Mouse (Mus musculus) heart, adult 2 months (tissue): ENCODE data around the gene Jak3. TPM values are rescaled to one million over a fixed set of nuclear protein-coding genes. Genes with fewer than 3 reads are reported as not detected.
A peak's percentile ranks its signal among the peaks of the same experiment; 100 is the strongest.

Experiments
- DNase-seq, 2 experiments: peaks; one replicate each; pipeline ENCODE4 v3.0.0; 2021
- H3K27ac ChIP-seq: fragments of 200-600 bp; 2 replicates; pipeline ENCODE4 v1.8.1; 2022
- H3K27me3 ChIP-seq: fragments of 200-500 bp; 2 replicates; pipeline ENCODE4 v1.6.1; 2012; ENCODE audit warnings: mild to moderate bottlenecking, low read length, inconsistent platforms, mixed read lengths; ENCODE audit not compliant: control insufficient read depth, insufficient read depth
- H3K36me3 ChIP-seq: fragments of 200-500 bp; 2 replicates; pipeline ENCODE4 v1.6.1; 2012; ENCODE audit warnings: low read length, inconsistent platforms; ENCODE audit not compliant: control insufficient read depth, insufficient read depth
- H3K4me1 ChIP-seq: fragments of 200-500 bp; 2 replicates; pipeline ENCODE4 v1.6.1; 2011; ENCODE audit warnings: low read length; ENCODE audit not compliant: control insufficient read depth, insufficient read depth
- H3K4me3 ChIP-seq: fragments of 200-600 bp; 2 replicates; pipeline ENCODE4 v1.8.1; 2022
- H3K79me2 ChIP-seq: fragments of 200-500 bp; replicated peaks from 2 replicates; pipeline ENCODE4 v1.6.1; 2012; ENCODE audit warnings: mild to moderate bottlenecking, inconsistent platforms, low read length, moderate library complexity, mixed read lengths; ENCODE audit not compliant: control insufficient read depth, insufficient read depth
- H3K9ac ChIP-seq: fragments of 200-500 bp; 2 replicates; pipeline ENCODE4 v1.6.1; 2012; ENCODE audit warnings: low read depth, mild to moderate bottlenecking, control low read depth, inconsistent platforms, low read length, mixed read lengths
- CTCF ChIP-seq: fragments of 200-600 bp; IDR thresholded peaks from 2 replicates; pipeline ENCODE4 v1.8.1; 2022; ENCODE audit warnings: antibody characterized with exemption, mild to moderate bottlenecking, moderate library complexity
- EP300 ChIP-seq: fragments of 200-500 bp; IDR thresholded peaks from 2 replicates; pipeline ENCODE4 v1.6.1; 2011; ENCODE audit warnings: low read depth, low read length, control low read depth; ENCODE audit not compliant: insufficient read depth
- POLR2A ChIP-seq: fragments of 200-500 bp; IDR thresholded peaks from 2 replicates; pipeline ENCODE4 v1.6.1; 2011; ENCODE audit warnings: mild to moderate bottlenecking, low read depth, low read length, control low read depth; ENCODE audit not compliant: insufficient read depth
- WGBS: fragments of 180-500 bp; shearing (Covaris S2); methylation state at CpG from one replicate; pipeline ENCODE4 v1.1.7; 2018; 5-methylcytosine and 5-hydroxymethylcytosine counted together
- intact Hi-C: fragments of 180-260 bp; cut with DNase I; formaldehyde crosslinking; loops from one replicate; pipeline ENCODE4 v1.15.1; 2025
- polyA plus RNA-seq: library from polyadenylated mRNA; depleted of rRNA; stranded (reverse); fragments of >200 nt; gene quantifications from 2 replicates; pipeline ENCODE4 v1.2.3, GENCODE M21; 2012
- total RNA-seq, 2 experiments: library from RNA; stranded (reverse); gene quantifications; 2 replicates each; pipeline ENCODE4 v1.2.3; 2021

The Jak3 gene
- total and polyA plus RNA-seq, 3 experiments: 8.1 to 23.3 (median 8.6) TPM

DNA sequence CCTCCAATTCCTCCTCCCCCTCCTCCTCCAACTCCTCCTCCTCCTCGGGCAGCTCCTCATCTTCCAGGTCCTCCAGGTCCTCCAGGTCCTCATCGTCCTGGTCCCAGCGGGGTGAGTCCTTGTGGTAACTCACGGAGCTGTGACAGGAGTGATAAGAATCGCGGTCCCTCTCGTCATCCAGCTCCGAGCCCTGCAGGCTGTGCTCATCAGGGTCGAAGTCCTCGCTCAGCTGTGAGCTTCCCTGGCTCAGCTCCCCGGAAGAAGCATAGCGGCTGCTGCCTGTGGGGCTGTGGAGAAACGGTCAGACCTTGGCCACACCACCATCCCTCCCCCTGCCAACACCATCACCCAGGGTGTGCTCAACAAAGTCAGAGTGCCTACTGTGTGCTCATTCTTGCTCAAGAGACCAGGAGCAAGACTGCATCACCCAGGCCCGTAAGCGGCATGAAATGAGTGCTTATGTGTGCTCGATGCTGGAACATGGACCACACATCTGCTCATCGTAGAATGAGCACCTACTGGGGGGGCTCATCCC is 17.5 kb upstream of the Jak3 start:
- TF ChIP-seq POLR2A (no peak), CTCF (no peak), EP300 (no peak)
- WGBS: 24% methylated on average over 17 of the region's 17 CpGs
- H3K4me3 ChIP-seq: no peak overlapping the region
- no peaks in the 10 kb centered on the region for H3K36me3 ChIP-seq
- DNase-seq: no peak
- H3K27me3 ChIP-seq: peaks cover 2% of the 10 kb centered on the region
- no peak overlapping the region for H3K27ac ChIP-seq
- intact Hi-C loops: no loop called here
- H3K9ac ChIP-seq: no peak overlapping the region
- no peaks in the 10 kb centered on the region for H3K79me2 ChIP-seq
- no peaks in the 10 kb centered on the region for H3K4me1 ChIP-seq

DNA sequence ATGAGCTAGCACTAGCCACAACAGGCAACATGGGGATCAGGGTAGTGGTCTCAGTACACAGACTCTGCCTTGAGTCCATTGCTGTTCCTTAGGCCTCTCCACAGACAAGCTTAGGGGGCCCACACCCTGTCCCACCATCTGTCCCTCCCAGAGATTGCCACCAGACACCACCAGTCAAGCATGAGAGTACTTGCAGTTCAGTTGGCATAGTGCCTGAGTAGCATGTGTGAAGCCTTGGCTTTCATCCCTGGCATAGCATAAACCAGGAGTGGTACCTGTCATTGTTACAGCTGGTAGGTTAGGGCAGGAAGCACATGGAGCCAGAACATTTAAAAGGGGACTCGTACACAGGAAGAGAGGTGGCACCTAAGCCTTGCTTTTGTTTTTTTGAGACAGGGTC is 16.3 kb upstream of the Jak3 start:
- intact Hi-C loops: loop anchor here (1.0 to 5.0 kb wide), 4 partner anchors 47 to 219 kb away; partner anchors contain the start of gene Colgalt1
- H3K9ac ChIP-seq: no peak overlapping the region
- no peaks in the 10 kb centered on the region for H3K79me2 ChIP-seq
- H3K36me3 ChIP-seq: no peaks in the 10 kb centered on the region
- H3K27ac ChIP-seq: no peak overlapping the region
- DNase-seq: no peak
- WGBS: 41% methylated on average over 1 of the region's 1 CpGs
- no peak for TF ChIP-seq CTCF
- no peak overlapping the region for H3K4me3 ChIP-seq
- H3K27me3 ChIP-seq: peaks cover under 1% of the 10 kb centered on the region
- H3K4me1 ChIP-seq: no peaks in the 10 kb centered on the region

DNA sequence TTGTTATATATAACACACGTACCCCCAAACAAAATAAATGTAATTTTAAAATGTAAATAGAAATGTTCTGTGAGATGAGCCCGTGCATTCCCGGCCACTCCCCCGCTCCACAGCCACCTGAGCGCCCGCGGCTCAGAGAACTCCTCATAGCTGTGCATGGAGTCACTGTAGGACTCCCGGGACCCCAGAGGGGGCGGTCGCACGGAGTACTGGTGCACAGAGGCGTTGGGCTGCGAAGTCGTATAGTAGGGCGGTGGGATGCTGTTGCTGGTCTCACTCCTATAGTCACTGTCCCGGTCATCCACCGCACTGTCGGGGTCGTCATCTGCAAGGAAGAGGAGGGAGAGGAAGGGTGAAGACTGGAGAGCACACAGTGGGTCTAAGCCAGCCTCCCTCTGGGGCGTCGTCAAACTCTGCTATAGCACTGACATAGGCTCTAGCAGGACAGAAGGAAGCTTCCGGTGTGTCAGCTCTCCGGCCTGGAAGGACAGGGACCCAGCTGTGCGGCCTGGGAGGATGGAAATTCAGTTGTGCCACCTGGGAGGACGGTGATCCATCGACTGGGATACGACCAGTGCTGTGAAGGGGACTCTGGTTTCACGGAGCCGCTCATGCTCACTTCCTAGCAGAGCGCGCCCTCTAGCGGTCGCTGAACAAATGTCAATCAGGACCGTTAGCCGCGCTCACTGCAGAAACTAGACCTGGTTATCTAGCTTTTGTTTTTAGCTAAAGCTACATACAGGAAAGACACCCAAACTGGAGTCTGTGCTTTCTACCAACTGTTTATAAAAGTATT is 15.6 kb upstream of the Jak3 start:
- no peaks in the 10 kb centered on the region for H3K4me1 ChIP-seq
- H3K27me3 ChIP-seq: no peaks in the 10 kb centered on the region; the same call in 1 of the 2 replicates
- WGBS: 11% methylated on average over 36 of the region's 36 CpGs
- intact Hi-C loops: loop anchor here (1.0 to 5.0 kb wide), 4 partner anchors 48 to 220 kb away; partner anchors contain the start of gene Colgalt1
- no peaks in the 10 kb centered on the region for H3K36me3 ChIP-seq
- H3K79me2 ChIP-seq: no peaks in the 10 kb centered on the region
- peak; percentile 82 to 88 for DNase-seq
- TF ChIP-seq EP300: peak; percentile 78; the same call in 1 of the 2 replicates
- TF ChIP-seq CTCF: peak; percentile 97
- TF ChIP-seq POLR2A: no peak
- H3K4me3 ChIP-seq: no peak overlapping the region
- H3K27ac ChIP-seq: no peak overlapping the region
- H3K9ac ChIP-seq: no peak overlapping the region

DNA sequence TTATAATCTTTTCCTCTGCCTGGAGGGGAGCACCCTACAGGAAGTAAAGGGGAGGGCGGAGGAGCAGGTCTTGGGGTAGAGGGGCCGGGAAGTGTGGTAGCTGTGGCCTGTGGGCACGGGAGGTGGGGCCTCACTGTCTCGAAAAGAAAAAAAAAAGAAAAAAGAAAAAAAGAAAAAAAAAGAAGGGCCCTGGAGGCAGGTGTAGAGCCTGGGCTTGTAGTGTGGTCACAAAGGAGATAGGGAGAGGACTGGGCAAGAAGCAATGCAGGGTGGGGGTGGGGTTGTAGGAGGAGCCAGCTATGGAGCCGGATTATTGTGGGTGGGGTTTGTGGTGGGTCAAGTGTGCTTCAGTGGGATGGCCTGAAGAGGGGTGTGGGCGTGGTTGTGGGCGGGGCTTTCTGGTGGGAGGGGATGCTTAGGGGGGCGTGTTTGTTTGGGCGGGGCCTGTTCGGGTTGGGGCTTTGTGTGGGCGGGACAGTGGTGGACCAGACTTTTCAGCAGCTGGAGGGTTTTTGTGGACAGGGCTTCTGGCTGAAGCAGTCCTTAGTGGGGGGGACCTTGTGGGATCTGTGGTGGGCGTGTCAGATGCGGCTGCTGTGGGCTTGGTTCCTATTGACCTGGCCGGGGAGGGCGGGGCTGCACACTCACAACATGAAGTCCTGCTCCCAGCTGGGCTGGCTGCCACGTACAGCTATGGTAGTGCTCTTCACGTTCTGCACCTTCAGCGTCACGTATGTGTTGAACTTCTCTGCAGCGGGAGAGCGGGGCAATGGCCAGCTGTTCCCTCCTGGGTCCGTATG is 10.6 kb upstream of the Jak3 start:
- Histone ChIP-seq H3K27ac (no peak overlapping the region), H3K4me1 (peaks cover 4% of the 10 kb centered on the region), H3K79me2 (no peaks in the 10 kb centered on the region), H3K9ac (no peak overlapping the region), H3K4me3 (no peak overlapping the region), H3K36me3 (no peaks in the 10 kb centered on the region), H3K27me3 (no peaks in the 10 kb centered on the region; the same call in 1 of the 2 replicates)
- no peak for TF ChIP-seq CTCF
- TF ChIP-seq EP300: no peak
- TF ChIP-seq POLR2A: no peak
- intact Hi-C loops: no loop called here
- DNase-seq: no peak
- 8% methylated on average over 21 of the region's 22 CpGs for WGBS

DNA sequence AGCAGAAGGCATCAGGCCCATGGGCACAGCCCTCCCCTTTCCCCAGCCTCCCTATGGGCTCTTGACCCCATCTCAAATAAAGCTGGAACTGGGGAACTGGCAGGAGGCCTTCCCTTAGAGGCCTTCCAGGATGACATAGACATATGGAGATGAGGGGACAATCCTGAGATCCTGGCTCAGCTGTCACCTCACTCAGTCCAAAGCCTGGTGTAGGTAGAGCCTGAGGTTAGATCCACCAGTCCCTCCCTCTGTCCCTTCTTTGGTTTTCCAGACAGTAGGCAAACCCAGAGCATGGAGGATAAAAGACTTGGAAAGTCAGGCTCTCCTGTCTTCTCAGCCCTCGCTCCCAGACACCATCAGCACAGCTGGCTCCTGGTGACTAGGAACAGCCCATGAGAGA is 9.2 kb upstream of the Jak3 start:
- no peak for DNase-seq
- H3K27me3 ChIP-seq: no peaks in the 10 kb centered on the region
- no peaks in the 10 kb centered on the region for H3K36me3 ChIP-seq
- H3K27ac ChIP-seq: no peak overlapping the region
- 65% methylated on average over 1 of the region's 1 CpGs for WGBS
- TF ChIP-seq POLR2A (no peak), EP300 (no peak), CTCF (no peak)
- H3K4me3 ChIP-seq: no peak overlapping the region
- intact Hi-C loops: no loop called here
- peaks cover 4% of the 10 kb centered on the region for H3K4me1 ChIP-seq
- H3K79me2 ChIP-seq: no peaks in the 10 kb centered on the region
- no peak overlapping the region for H3K9ac ChIP-seq
